Mouse (Mus musculus) neural tube, embryonic 10.5 days (tissue): ENCODE measurements at regions not wholly inside any gene's neighbourhood (a gene's known extent, or its start where the extent isn't known, plus 50 kb on each side); places are given as distances from the start of the nearest gene placed in this dataset.

Experiments
- DNase-seq: peaks from one replicate; pipeline ENCODE4 v3.0.0-alpha.2; 2017; ENCODE audit warnings: low spot score; ENCODE audit errors: extremely low spot score

- DNase-seq: no peak
Observed at GRCm38 (mm10) chr11:31531416-31531815, 140.3 kb downstream of the Bod1 start.

DNA sequence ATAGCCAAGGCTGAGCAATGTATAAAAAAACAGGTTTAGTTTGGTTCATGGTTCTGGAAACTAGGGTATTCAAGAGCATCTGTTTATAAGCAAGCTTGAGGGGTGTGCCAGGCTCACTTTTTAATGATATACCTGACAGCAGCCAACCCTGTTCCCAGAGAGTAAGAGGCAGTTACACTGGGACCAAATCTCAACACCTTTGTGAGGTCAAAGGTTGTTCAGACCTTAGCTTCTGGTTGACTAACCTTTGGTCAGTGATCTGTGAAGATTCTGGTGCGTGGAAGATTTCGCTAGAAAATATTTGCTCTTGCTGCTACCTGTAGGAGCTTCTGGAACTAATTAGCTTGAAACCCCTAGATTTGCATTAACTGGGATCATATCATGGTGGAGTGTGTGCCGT is 140.8 kb downstream of the Bod1 start:
- DNase-seq: no peak

DNA sequence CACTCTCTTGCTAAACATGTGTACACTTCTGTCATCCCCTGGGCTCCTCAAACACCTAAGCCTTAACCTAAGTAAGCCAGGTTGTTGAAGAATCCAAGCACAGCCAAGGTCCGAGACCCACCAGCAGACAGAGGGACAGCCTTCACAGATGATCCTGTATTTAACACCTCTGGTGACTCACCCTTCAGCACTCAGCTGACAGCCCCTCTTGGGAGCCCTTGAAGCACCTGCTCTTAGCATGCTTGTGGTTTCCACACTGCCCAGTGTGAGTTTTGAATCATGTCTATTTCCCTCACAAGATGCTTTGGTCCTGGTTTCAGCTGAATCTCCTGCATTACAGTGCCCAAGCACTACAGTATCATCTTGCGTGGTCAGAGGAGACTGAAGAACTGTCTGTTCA is 142.0 kb downstream of the Bod1 start:
- DNase-seq: no peak

GRCm38 (mm10) chr11:31524708-31525107 is 147.0 kb downstream of the Bod1 start:
- DNase-seq: no peak

GRCm38 (mm10) chr11:31524065-31524618 is 147.5 kb downstream of the Bod1 start:
- DNase-seq: no peak

DNA sequence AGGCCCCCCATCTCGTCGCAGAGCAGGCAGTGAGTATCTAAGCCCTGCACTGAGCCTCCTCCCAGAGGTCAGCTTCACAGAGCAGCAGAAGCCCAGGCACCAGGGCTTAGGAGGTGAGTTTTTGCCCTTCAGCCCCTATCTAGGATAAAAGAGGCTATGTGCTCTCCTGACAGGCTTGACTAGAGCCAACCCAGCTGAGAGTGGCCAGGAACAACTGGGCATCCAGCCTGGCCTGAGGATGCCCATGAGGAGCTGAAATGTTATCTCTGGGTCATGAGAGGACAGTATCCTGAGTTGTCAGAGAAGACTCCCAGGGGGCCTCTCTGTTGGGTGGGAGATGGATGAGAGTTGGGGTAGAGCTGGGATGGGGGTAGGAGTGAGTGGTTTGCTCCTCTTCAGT is 149.6 kb downstream of the Bod1 start:
- no peak for DNase-seq

- no peak for DNase-seq
Observed at GRCm38 (mm10) chr11:31520909-31521308, 150.8 kb downstream of the Bod1 start.

DNA sequence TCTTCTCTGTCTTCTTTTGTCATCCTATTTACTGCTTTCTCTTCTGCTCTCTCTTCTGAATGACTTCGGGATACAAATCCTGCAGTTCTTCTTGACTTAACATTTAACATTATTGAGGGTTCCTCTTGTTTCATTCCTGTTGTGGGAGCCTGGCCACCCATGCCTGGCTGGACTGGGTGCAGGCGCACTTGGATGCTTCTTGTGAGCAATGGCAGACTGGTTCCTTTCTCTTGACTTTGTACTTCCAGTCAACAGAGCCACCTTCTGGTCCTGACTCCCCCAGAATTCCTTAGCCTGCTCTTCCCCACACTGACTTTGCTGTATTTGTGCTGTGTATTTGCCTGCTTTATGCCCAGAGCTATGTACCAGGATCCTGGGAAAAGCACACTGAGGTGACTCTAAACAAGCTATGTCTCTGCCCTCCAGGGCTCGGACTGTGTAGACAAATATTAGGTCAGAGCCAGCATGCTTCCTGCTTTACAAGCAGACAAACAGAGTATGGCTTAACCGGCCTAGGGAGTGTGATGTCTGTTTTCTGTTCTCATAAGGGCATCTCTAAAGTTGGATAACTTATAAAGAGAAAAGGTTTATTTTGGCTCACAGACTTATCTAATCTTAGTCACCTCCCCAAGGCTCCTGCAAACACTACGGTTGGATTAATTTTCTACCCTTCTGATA is 133.5 kb upstream of the Stc2 start:
- no peak for DNase-seq

GRCm38 (mm10) chr11:31485429-31485828 is 115.6 kb upstream of the Stc2 start:
- DNase-seq: no peak

GRCm38 (mm10) chr11:31481057-31481340 is 111.1 kb upstream of the Stc2 start:
- DNase-seq: no peak

DNA sequence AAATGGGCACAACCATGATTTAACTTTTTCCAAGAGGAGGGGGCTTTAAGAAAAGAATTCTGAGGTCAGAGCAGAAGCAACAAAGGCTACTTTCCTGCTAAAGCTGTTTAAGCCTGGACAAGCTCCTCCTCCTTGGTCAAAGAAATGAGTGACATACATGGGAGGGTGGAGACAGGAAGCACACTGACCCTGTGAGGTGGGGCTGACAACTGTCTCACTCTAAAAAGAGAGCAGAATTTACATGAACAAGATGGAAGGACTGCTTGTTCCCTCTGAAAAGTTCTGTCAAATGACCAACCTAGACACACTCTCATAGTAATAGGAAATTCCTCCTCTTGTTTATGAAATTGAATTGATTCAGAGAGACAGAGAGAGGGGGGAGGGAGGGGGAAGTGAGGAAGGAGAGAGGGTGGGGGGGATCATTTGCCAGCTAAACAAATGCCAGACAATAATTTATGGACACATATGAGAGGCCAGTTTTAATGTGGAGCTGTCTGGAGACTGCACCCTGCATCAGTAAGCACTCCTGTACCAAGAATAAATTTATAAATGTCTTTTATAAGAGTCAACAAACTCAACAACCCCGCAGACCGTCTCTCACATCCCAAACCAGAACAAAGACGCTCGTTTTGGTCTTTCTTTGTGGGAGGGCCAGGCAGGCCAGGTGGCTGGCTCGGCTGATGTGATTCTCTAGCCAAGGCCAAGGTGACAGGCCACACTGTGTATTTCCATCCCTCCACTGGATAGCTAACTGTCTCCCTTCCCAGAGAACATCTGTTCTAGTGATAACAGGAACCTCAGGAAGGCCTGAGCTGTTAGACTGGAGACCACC is 110.6 kb upstream of the Stc2 start:
- no peak for DNase-seq

GRCm38 (mm10) chr11:31477763-31478162 is 107.9 kb upstream of the Stc2 start:
- no peak for DNase-seq

DNA sequence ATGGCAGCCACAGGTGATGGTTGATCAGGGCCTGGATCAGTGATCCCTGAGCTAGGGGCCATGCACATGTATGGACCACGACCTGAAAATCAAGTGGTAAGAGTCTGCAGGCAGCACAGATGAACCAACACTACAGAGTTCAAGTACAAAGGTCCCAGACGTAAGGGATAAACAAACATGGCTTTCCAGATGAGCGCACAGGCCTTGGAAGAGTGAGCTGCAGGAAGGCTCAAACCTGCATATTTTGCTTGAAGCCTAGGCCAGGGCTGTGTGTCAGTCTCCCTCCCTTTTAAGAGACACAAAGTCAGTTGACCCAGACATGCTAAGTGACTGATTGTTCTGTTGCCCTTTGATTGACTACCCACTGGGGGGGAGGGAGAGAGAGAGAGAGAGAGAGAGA is 107.2 kb upstream of the Stc2 start:
- no peak for DNase-seq

GRCm38 (mm10) chr11:31473017-31473416 is 103.1 kb upstream of the Stc2 start:
- no peak for DNase-seq

DNA sequence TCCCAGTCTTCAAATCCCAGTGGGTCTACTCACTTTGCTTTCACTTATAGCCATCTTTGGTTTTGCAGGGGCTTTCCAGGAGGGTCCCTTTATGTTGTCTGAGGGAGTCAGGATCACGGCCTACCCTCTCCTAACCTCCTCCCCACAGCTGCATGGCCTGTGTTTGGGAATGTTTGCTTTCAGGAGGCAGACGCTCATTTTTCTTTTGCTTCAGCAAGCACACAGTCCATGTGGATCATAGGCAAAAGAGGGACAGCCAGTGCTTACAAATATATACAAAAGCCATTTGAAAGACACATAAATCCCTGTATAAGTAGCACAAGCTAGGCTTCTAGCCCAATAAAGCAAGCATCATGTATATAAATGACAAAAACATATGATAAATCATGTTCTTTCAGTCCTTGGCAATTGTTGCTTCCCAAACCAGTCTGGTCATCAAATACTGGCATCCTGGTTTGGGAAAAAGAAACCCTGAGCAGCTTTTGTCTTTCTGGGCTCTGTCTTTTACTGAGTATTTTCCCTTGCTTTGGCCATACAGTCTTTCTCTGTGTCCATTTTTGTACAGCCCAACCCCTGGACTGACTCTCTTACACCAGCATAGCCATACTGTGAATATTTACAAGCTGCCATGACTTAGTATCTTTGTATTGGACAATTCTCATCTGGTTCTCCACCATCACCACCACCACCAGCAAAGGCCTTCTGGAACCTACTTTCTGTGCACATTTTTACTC is 101.0 kb upstream of the Stc2 start:
- no peak for DNase-seq

DNA sequence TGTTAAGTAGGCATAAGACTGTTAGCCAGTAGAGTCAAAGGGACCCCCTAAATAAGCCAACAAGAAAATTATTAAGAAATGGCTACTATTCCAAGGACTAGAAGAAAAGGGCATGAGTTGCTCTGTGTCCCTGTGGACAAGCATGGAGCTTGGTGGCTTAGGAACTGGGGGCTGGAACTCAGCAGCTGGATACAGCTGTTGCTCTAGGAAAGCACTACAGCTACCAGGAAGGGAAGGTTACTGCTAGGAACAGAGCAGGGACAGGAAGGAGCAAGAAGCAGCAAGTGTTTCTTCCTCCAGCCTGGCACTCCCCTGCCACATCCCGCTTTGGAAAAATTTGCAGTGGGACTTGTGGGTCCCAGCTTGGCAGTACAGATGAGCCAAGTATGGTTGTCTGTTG is 95.0 kb upstream of the Stc2 start:
- no peak for DNase-seq

- no peak for DNase-seq
Observed at GRCm38 (mm10) chr11:31462440-31462839, 92.6 kb upstream of the Stc2 start.

GRCm38 (mm10) chr11:31461824-31462223 is 92.0 kb upstream of the Stc2 start:
- no peak for DNase-seq

DNA sequence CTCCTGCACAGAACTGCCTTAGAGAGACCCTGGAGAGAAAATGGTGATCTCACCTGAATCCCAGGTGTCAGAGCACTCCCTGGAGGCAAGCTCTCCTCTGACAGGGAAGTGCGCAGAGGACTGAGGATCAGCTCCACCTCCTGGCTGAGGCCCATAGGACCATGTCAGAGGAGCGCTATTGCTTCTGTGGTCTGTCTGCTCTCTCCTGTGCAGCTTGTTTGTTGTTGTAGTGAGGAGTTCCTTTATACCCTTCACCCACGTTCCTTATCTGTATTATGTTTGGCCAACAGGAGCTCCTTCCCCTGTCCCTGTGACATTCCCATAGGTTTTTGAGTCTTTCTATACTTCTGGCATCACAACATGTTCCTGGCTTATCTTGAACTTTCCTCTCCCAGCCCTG is 91.5 kb upstream of the Stc2 start:
- no peak for DNase-seq

DNA sequence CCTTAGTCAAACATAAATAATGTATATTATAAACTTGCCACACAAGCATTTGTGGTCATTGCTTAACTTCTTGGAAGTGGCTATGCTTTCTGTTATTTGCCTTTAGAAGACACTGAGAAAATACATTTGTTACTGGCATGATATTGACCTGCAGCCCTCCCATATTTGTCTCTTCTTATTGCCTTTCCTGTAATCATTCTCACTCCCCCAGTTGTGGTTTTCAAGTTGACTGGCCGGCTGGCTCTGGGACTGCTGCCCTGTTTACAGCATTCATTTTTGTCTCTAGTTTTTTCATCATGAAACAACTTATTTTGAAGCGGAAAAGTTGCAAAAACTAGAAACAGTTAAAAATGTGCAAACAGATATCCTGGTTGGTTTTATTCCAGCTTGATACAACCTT is 57.5 kb upstream of the Stc2 start:
- no peak for DNase-seq
